Mouse (Mus musculus) bone marrow macrophage, adult 2 months (primary cell): ENCODE results near the gene Itih1.

ENCODE experiments used
- CTCF ChIP-seq: IDR thresholded peaks from 2 replicates; pipeline ENCODE4 v1.5.1; 2012; ENCODE audit warnings: low read depth, mild to moderate bottlenecking, low read length, moderate library complexity
- POLR2A ChIP-seq: IDR thresholded peaks from 2 replicates; pipeline ENCODE4 v1.6.1; 2012; ENCODE audit warnings: mild to moderate bottlenecking, low read depth, low read length, borderline replicate concordance

GRCm38 (mm10) chr14:30930386-30930785 is 12.7 kb downstream of the Itih1 start:
- no peak for TF ChIP-seq POLR2A
- TF ChIP-seq CTCF: no peak
